Mouse (Mus musculus): Measurements from ENCODE around the gene Gm28053.

The Gm28053 gene

GRCm38 (mm10) chr6:48718455-48718854 lies at the start of gene Gm28053, which contains the start of gene Gimap7:
Gene Gm28053 (plus strand): TSS chr6:48718607.
Gene Gimap7 (plus strand): TSS chr6:48718621.
- DNase-seq (ENCODE audit: inconsistent age in 2 of 2, low spot score in 1 of 2) = no peak

GRCm38 (mm10) chr6:48669446-48669969 lies 48.9 kb upstream of the Gm28053 start:
- DNase-seq (ENCODE audit: inconsistent age in 2 of 2, low spot score in 1 of 2) = no peak

- DNase-seq (ENCODE audit: inconsistent age in 2 of 2, low spot score in 1 of 2) = peak in 1 of 2 experiments; percentile 15
These were observed 43.9 kb upstream of the Gm28053 start for GRCm38 (mm10) chr6:48674291-48675058.

GRCm38 (mm10) chr6:48675400-48675930 lies 42.9 kb upstream of the Gm28053 start:
- DNase-seq (ENCODE audit: inconsistent age in 2 of 2, low spot score in 1 of 2) = peak in 1 of 2 experiments; percentile 46

- peak in 1 of 2 experiments; percentile 65 for DNase-seq (ENCODE audit: inconsistent age in 2 of 2, low spot score in 1 of 2)
These were observed 42.2 kb upstream of the Gm28053 start, which contains the start of gene Gimap9 for GRCm38 (mm10) chr6:48675931-48676859. Gene Gimap9 (plus strand): TSS chr6:48676129.

- DNase-seq (ENCODE audit: inconsistent age in 2 of 2, low spot score in 1 of 2) = no peak
These were observed 41.5 kb upstream of the Gm28053 start for GRCm38 (mm10) chr6:48676860-48677415.

- DNase-seq (ENCODE audit: inconsistent age in 2 of 2, low spot score in 1 of 2) = peak in 1 of 2 experiments; percentile 17
These were observed 40.7 kb upstream of the Gm28053 start for GRCm38 (mm10) chr6:48677492-48678345.

GRCm38 (mm10) chr6:48678391-48678790 lies 40.0 kb upstream of the Gm28053 start:
- no peak for DNase-seq (ENCODE audit: inconsistent age in 2 of 2, low spot score in 1 of 2)

- DNase-seq (ENCODE audit: inconsistent age in 2 of 2, low spot score in 1 of 2) = peak in 1 of 2 experiments; percentile 16
These were observed 38.7 kb upstream of the Gm28053 start for GRCm38 (mm10) chr6:48679701-48680100.

- peak in 1 of 2 experiments; percentile 14 for DNase-seq (ENCODE audit: inconsistent age in 2 of 2, low spot score in 1 of 2)
These were observed 38.0 kb upstream of the Gm28053 start for GRCm38 (mm10) chr6:48680421-48680820.

- peak in 1 of 2 experiments; percentile 63 for DNase-seq (ENCODE audit: inconsistent age in 2 of 2, low spot score in 1 of 2)
These were observed 36.8 kb upstream of the Gm28053 start for GRCm38 (mm10) chr6:48681472-48682090.

- peak in 1 of 2 experiments; percentile 32 for DNase-seq (ENCODE audit: inconsistent age in 2 of 2, low spot score in 1 of 2)
These were observed 36.1 kb upstream of the Gm28053 start for GRCm38 (mm10) chr6:48682271-48682670.

GRCm38 (mm10) chr6:48683263-48683821 lies 35.1 kb upstream of the Gm28053 start:
- peak in 1 of 2 experiments; percentile 13 for DNase-seq (ENCODE audit: inconsistent age in 2 of 2, low spot score in 1 of 2)

GRCm38 (mm10) chr6:48684319-48684718 lies 34.1 kb upstream of the Gm28053 start, which contains the start of gene Gimap4:
Gene Gimap4 (plus strand): TSS chr6:48684549.
- peak in 1 of 2 experiments; percentile 51 for DNase-seq (ENCODE audit: inconsistent age in 2 of 2, low spot score in 1 of 2)

- DNase-seq (ENCODE audit: inconsistent age in 2 of 2, low spot score in 1 of 2) = no peak
These were observed 33.6 kb upstream of the Gm28053 start for GRCm38 (mm10) chr6:48684806-48685205.

GRCm38 (mm10) chr6:48685251-48685650 lies 33.2 kb upstream of the Gm28053 start:
- DNase-seq (ENCODE audit: inconsistent age in 2 of 2, low spot score in 1 of 2) = no peak

- peak in 1 of 2 experiments; percentile 29 for DNase-seq (ENCODE audit: inconsistent age in 2 of 2, low spot score in 1 of 2)
These were observed 32.4 kb upstream of the Gm28053 start for GRCm38 (mm10) chr6:48685694-48686665.

GRCm38 (mm10) chr6:48687077-48687476 lies 31.3 kb upstream of the Gm28053 start:
- DNase-seq (ENCODE audit: inconsistent age in 2 of 2, low spot score in 1 of 2) = peak in 1 of 2 experiments; percentile 60

Measured in adrenal gland, adult (tissue).